Comparison of ENCODE assay signal across 8 mouse cellular contexts in genomic region chr7:47132180-47132930, GRCm38 (mm10). TPM values are rescaled to one million over a fixed set of nuclear protein-coding genes. Genes with fewer than 3 reads are reported as not detected.
DNase-seq lines count a peak whose midpoint lies in the region; ATAC-seq and TF ChIP-seq lines count a peak whose summit lies in the region.

No protein-coding gene starts in this region.

- H3K4me1 ChIP-seq in forebrain, postnatal 0 days (ENCODE audit: insufficient read depth), result peaks cover 8% of the 10 kb centered on the region; the same call in 1 of the 2 replicates
- H3K4me1 ChIP-seq in liver, embryonic 16.5 days (ENCODE audit: control insufficient read depth, low read depth, low read length), result no peaks in the 10 kb centered on the region

- no peaks in the 10 kb centered on the region for H3K36me3 ChIP-seq in forebrain, postnatal 0 days (ENCODE audit: insufficient read depth)
- no peaks in the 10 kb centered on the region for H3K36me3 ChIP-seq in liver, embryonic 16.5 days (ENCODE audit: control insufficient read depth, insufficient read depth)

- peak overlapping the region; percentile 89 for H3K27ac ChIP-seq in forebrain, postnatal 0 days (ENCODE audit: low read depth, low read length)
- H3K27ac ChIP-seq in liver, embryonic 16.5 days (ENCODE audit: low read length), result no peak overlapping the region

- no peaks in the 10 kb centered on the region for H3K27me3 ChIP-seq in forebrain, postnatal 0 days (ENCODE audit: insufficient read depth, low read length)
- peaks cover 48% of the 10 kb centered on the region for H3K27me3 ChIP-seq in liver, embryonic 16.5 days (ENCODE audit: control insufficient read depth, insufficient read depth, low read depth, low read length)

- peak overlapping the region; percentile 80 for H3K4me3 ChIP-seq in forebrain, postnatal 0 days (ENCODE audit: low read depth, low read length)
- peak overlapping the region; percentile 45 for H3K4me3 ChIP-seq in liver, embryonic 16.5 days (ENCODE audit: low read depth, low read length)

- WGBS in forebrain, postnatal 0 days, result 2% methylated on average over 65 of the region's 65 CpGs
- 2% methylated on average over 65 of the region's 65 CpGs for WGBS in liver, embryonic 16.5 days (ENCODE audit: insufficient replicate concordance)

- peak; percentile 91 for ATAC-seq in forebrain, postnatal 0 days
- ATAC-seq in liver, embryonic 16.5 days (ENCODE audit: low read depth), result no peak
- no peak for ATAC-seq in erythroblast, adult 5-6 weeks (replicated peaks; ENCODE audit: low FRiP score, poor library complexity, severe bottlenecking)

- peak; percentile 62; the same call in 1 of the 2 replicates for TF ChIP-seq CTCF in forebrain, postnatal 0 days (IDR thresholded peaks at IDR 0.05; ENCODE audit: low read depth)

- H3K4me2 ChIP-seq in forebrain, postnatal 0 days (ENCODE audit: low read depth), result peak overlapping the region; percentile 81
- peak overlapping the region; percentile 55 for H3K4me2 ChIP-seq in liver, embryonic 16.5 days (ENCODE audit: low read depth, low read length)

- H3K9ac ChIP-seq in forebrain, postnatal 0 days, result peak overlapping the region; percentile 95
- H3K9ac ChIP-seq in liver, embryonic 16.5 days (ENCODE audit: low read depth, low read length), result no peak overlapping the region

- DNase-seq in layer of hippocampus, adult 11-12 months (ENCODE audit: low spot score), result peak; percentile 65
- DNase-seq in layer of hippocampus, adult 9-10 months (ENCODE audit: low spot score), result no peak
- DNase-seq in cerebellum, adult 8-10 months, result peak; percentile 37
- peak; percentile 87 for DNase-seq in forebrain, postnatal 0 days
- peak; percentile 12 for DNase-seq in kidney, postnatal 14 days
- DNase-seq in right cerebral cortex, postnatal 10 days (ENCODE audit: low spot score in 2 of 2), result peak; percentile 82 to 84

- no peaks in the 10 kb centered on the region for H3K9me3 ChIP-seq in forebrain, postnatal 0 days (ENCODE audit: low read length)
- no peaks in the 10 kb centered on the region for H3K9me3 ChIP-seq in liver, embryonic 16.5 days (replicated peaks; ENCODE audit: control insufficient read depth, low read length)

RNA-seq across cellular contexts. Expression of gene Ptpn5, which starts 1.1 kb away (rescaled TPM):
- total RNA-seq in forebrain, postnatal 0 days (2014; rRNA removed), result 57.1 and 67.4 TPM in 2 replicates
- 101 and 132 TPM in 2 replicates for polyA plus RNA-seq in forebrain, postnatal 0 days (2015; fragmentation: Nextera tagmentation; extraction: Ambion mirVana)
- polyA plus RNA-seq in liver, embryonic 16.5 days (2015; fragmentation: Nextera tagmentation; extraction: Ambion mirVana), result 0.08 TPM in 1 of 2 replicates, not detected in the other
- total RNA-seq in erythroblast, adult 5-6 weeks (2015; ENCODE audit: low replicate concordance), result not detected in 2 replicates
- not detected in 2 replicates for total RNA-seq in erythroblast, adult 5-6 weeks (2017; ENCODE audit: low replicate concordance)

Comparison
In these comparisons a context has a peak if more than half of its experiments do, and no peak if none do; other contexts are left out.
1. RNA of gene Ptpn5, which starts 1.1 kb away (total RNA-seq): 57.1 to 67.4 TPM in forebrain, postnatal 0 days; not detected in erythroblast, adult 5-6 weeks; every median in the first group is over 10 times any median in the second.